Mouse (Mus musculus) ovary, postnatal 10 days (tissue): ENCODE measurements around the gene Atp6v1f.

Experiments used
- DNase-seq: peaks from one replicate; pipeline ENCODE4 v3.0.0; 2022; ENCODE audit warnings: low spot score

Gene Atp6v1f

GRCm38 (mm10) chr6:29461502-29461901 lies 6.0 kb upstream of the Atp6v1f start:
- no peak for DNase-seq

- DNase-seq: no peak
Measured at GRCm38 (mm10) chr6:29463388-29463787, 4.1 kb upstream of the Atp6v1f start.

DNA sequence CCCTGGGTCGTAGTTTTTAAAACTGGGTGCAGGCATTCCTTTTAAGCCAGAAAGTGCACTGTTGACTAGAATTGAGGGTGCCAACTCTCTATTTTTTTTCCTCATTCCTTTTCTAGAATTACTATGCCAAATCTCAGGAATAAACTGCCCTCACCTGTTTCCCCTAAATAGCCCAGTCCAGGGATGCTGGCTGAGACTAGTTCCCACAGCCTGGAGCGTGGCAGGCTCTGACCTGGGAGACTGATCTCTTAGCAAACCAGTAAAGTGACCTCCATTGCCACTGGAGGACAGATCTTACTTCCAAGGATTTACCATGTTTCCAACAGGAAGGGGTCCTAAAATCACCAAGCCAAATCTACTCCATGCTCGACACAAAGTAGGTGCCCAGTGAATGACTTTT lies 1.3 kb downstream of the Atp6v1f start:
- no peak for DNase-seq

- no peak for DNase-seq
Measured at GRCm38 (mm10) chr6:29471137-29471536, 3.6 kb downstream of the Atp6v1f start, which contains the start of gene Atp6v1fnb. Gene Atp6v1fnb, plus strand, starts transcription at chr6:29471437.

DNA sequence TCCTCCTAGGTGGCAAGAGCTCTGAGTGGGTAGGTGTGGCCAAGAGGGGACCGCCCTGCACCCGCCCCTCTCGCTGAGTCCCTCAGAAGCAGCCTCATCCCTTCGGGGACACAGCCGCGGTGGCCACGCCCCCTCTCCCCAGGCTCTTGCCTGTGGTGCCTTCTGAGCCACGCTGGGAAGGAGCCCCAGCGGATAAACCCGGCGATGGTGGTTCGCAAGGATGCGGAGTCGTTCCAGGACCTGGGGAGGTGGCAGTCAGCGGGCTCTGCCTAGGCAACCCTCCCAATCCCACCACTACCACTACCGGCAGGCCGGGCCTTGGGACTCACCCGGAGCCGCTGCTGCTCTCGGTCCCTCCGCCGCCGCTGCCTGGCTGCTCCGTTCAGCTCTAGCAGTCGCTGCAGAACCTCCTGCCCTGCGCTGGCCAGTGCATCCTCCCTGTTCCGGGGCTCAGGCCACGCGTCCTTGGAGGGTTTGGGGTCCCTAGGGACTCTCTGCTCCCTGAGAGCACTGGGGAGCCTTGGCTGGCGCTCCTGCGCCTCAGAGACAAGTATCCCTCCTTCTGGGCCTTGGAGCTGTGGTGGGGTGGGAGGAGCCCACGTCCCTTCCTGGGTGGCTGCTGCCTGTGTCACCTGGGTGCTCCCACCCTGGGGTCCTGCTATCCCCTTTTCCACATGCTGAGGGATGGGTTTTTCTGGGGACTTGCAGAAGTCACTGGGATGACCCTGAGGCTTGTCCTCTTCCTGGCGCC lies 6.6 kb downstream of the Atp6v1f start:
- DNase-seq: peak; percentile 29

DNA sequence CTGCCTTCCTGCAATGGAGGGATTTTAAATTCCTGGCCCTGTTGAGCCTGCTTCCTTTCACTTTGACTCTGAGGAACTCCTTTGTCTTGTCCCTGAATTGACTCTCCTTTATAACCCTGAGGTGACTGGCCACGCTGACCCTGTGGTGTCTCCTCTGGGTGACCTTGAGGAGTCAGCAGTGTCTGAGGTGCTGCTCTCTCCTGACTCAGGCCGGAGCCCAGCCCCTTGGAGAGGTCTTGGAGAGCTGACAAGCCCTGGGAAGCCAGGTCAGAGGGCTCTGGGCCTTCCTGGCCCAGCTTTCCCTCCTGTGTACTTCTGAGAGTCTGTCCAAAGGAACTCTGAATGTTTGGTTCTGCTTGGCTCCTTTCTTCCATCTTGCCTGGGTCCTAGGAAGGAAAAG lies 7.2 kb downstream of the Atp6v1f start:
- no peak for DNase-seq

DNA sequence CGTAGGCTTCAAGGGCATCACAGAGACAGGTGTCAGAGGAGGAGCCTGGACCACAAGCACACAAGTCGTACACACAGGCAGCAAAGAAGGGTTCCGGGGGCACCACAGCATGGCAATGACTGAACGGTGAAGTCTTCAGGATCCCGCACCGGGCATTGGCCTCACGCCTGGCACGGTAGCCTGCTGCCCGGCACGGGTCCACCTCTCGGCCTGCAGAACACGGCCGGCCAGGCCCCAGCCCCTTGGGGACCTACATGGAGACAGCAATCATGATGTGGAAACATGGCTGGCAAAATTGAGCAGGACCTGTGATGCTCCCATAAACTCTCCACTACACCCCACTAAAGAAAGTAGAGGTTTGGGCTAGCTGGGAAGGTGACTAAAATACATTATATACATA lies 15.2 kb downstream of the Atp6v1f start:
- DNase-seq: no peak

GRCm38 (mm10) chr6:29484716-29485559 lies 17.4 kb downstream of the Atp6v1f start:
- peak; percentile 66 for DNase-seq

GRCm38 (mm10) chr6:29485951-29486350 lies 18.4 kb downstream of the Atp6v1f start:
- no peak for DNase-seq

GRCm38 (mm10) chr6:29494101-29494500 lies 26.6 kb downstream of the Atp6v1f start:
- no peak for DNase-seq

DNA sequence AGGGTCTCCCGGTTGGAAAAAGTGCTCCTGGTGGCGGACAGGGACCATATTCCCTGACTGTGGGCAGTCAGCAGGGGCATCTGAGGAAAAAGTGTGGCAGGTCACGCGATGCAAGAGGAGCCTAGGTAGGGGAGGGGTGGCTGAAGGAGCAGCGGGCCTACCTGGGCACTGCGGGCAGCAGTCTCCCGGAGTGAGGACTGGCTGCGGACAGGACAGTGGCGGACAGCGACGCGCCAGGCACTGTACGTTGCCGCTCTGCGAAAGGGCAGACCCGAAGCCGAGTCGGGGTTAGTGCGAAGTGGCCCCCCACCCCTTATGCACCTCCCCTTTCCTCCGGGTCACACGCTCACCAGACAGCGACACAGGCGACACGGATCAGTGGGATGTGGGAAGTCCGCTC lies 28.8 kb downstream of the Atp6v1f start:
- no peak for DNase-seq

- DNase-seq: no peak
Measured at GRCm38 (mm10) chr6:29497791-29498190, 30.3 kb downstream of the Atp6v1f start.

GRCm38 (mm10) chr6:29500177-29500576 lies 32.7 kb downstream of the Atp6v1f start:
- no peak for DNase-seq

DNA sequence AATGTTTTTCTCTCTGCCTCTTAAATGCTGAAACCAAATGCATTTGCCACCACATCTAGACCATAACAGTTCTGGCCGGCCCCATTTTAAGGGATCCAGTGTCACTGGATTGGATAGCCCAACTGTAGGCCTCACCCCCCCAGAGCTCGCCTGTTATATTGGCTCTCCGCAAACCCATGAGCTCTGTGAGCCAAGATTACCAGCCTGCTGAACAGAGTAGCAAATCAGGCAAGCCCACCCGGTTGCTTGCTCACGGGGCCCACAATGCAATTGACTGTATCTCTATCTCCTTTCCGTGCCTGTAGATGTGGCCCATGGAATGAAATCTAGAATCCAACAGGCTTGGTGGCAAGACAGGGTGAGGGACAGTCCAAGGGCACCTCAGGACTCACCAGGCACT lies 33.3 kb downstream of the Atp6v1f start:
- no peak for DNase-seq

DNA sequence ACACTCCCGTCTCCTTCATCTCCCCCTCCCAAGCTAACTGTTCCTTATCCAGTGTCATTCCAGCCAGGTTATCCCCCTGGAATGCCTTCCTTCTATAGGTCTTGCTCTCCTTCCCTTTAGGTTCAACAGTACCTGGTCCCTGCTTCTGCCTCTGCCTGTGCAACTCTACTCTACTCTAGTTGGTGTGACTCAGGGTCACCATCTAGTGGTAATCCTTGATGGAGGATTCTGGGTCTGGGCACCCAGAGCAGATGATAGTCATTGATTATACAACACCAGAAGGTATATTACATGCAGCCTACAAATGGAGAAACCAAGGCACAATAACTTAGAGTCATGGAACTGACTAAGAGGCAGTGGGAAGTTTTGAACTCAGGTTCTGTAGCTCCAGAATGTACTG lies 34.1 kb downstream of the Atp6v1f start:
- no peak for DNase-seq

DNA sequence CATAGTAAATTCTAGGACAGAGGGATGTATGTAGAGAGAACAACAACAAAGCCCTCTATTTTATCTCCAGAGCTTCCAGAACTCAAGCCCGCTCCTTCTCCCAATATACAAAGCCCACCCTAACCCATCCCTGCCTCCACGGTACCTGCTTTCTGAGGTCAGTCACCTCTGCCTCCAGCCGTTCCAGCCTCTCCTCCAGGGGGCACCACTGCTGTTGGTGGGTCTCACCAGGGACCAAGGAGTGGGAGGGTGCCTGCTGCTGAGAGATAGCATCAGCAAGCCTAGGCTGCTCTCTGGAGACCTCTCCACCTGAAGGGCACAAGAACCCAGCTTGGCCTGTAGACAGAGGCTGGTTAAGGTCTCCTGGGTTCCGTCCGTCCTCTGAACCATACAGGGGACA lies 38.0 kb downstream of the Atp6v1f start:
- DNase-seq: no peak

GRCm38 (mm10) chr6:29506834-29507233 lies 39.3 kb downstream of the Atp6v1f start:
- DNase-seq: no peak

- DNase-seq: no peak
Measured at GRCm38 (mm10) chr6:29507447-29508309, 40.2 kb downstream of the Atp6v1f start, which contains the start of gene Kcp. Gene Kcp, minus strand, starts transcription at chr6:29507952.

DNA sequence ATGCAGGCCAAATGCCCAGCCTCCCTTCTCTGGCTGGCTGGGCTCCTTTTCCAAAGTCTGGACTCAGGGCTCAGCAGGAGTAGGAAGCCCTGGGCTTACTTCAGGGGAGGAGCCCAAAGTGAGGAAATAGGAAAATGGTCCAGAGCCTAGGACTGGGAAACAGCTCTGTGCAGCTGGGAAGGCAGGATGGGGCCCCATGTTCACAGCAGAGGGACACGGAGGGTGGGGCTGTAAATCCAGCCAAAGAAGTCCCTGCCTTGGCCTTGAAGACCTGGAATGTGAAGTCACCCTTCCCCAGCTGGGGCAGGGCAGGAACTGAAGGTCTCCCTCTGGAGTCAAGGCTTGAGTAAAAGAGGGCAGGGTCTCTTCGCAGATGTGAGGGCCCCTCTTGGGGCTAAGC lies 41.6 kb downstream of the Atp6v1f start:
- no peak for DNase-seq

GRCm38 (mm10) chr6:29513284-29513683 lies 45.8 kb downstream of the Atp6v1f start:
- DNase-seq: no peak

DNA sequence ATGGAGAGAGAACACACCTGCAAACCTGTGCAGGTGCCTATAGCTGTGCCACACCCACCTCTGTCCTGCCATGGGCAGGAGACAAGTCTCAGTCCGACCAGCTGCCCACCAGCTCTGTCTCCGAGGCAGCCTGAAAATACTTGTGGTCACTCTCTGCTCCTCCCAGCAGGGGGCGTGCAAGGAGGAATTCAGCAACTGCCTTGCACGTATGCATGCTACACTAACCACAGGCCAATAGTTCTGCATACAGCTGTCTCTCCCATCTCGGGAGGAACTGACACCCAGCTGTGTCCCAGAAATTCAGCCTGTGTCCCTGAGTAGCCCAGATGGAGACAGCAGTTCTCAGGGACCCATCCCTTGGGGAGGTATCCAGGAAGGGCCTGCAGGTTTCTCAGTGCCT lies 49.6 kb downstream of the Atp6v1f start:
- DNase-seq: no peak
